Mouse (Mus musculus) embryonic stem cell, embryonic (primary cell): ENCODE measurements around the gene Thap7.

ENCODE experiments used
- CTCF ChIA-PET, 4 experiments: fragments of 300-600 bp in 2 of 4; fragments of 350-600 bp in 2 of 4; sonication (Branson Sonifier 250); formaldehyde crosslinking; loops; one replicate each; lab custom pipeline; 2022; ENCODE audit warnings: inconsistent platforms in 2 of 4; lab: Charles Lee
- POLR2A ChIA-PET, 4 experiments: fragments of 300-600 bp in 2 of 4; fragments of 350-600 bp in 2 of 4; sonication (Branson Sonifier 250); formaldehyde crosslinking; loops; one replicate each; lab custom pipeline; 2022; ENCODE audit warnings: antibody characterized with exemption in 4 of 4, inconsistent platforms in 1 of 4; lab: Charles Lee

Thap7 gene

GRCm38 (mm10) chr16:17530640-17531288 is at the start of gene Thap7:
Gene Thap7, minus strand, starts transcription at chr16:17531136.
- ChIA-PET CTCF (interaction anchor here in 3 of 4 experiments (0.8 to 1.4 kb wide), 4 partner anchors 27 to 321 kb away, joined by 3 to 4 read pairs (median 3); no protein-coding TSS in a partner anchor), POLR2A (interaction anchor here (0.6 to 3.5 kb wide), 53 partner anchors 9 to 361 kb away, joined by 3 to 37 read pairs (median 4); partner anchors contain the start of genes Lrrc74b (in 3 of the 4), Lztr1 (in 2 of the 4), P2rx6 (in 2 of the 4) and Smpd4 (in 2 of the 4))

DNA sequence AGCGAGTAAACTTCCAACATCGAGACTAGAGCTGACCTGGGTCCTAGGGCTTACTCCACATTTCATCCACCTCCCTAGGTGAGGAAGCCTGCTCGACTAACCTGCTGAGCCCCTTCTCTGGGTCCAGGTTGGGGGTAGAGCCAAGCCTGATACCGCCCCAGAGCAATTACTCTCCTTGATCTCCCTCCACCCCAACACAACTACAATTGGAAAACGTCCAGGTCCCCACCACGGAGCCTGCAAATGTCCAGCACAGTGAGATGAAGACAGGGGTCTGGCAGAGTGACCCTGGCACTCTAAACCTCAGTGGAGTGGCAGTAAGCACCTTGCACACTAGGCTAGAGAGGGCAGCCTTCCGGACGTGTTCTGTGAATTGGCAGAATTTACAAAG is 45.9 kb upstream of the Thap7 start:
- POLR2A ChIA-PET: interaction anchor here in 3 of 4 experiments (0.8 to 2.3 kb wide), 17 partner anchors 9 to 357 kb away, joined by 3 to 19 read pairs (median 3); partner anchors contain the start of genes Lrrc74b (in 2 of the 3), P2rx6 (in 2 of the 3), Ccdc74a (in 1 of the 3) and Lztr1 (in 1 of the 3)
- CTCF ChIA-PET: interaction anchor here in 3 of 4 experiments (0.6 to 2.3 kb wide), 7 partner anchors 9 to 103 kb away, joined by 3 to 13 read pairs (median 4); no protein-coding TSS in a partner anchor

DNA sequence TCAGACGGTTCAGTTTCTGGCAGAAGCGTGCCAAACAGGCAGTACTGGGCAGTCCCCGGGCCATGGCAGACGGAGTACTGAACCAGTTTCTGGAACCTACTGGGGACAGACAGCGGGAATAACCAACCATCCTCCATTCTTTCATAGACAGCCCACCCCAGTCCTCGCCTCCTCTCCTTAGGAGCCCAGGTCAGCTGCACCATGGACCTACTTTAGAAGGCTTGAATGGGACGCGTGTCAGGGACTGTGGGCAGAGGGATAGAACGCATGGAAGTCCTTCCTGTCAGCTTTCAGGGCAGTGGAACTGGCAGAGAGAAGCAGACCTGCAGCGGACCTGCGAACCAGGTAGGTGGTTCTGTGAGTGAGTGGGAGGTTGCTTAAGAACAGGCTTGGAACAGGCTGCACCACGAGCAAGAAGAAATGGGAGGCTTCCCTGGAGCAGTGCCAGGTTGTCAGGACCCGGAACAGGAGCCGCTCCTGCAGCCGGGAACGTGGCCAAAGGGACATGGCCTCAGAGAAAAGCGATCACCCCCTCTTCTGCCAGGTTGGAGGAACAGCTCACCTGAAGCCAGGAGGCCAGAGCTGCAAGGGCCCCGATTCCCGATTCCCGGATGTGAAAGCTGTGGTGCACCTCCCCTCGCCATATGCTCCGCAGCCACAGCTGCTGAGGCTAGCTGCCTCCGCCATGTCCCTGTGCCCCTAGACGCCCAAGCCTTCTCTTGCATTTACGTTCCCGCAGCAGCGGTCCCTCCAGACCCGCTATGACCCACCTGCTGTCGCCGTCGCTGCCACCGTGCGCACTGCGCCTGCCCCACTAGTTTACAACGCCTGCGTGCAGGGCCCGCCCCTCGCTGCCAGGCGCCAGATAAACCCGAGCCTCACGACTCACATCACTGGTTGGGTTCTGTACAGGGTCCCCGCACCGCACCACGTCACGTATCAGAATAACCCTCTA is 45.2 kb upstream of the Thap7 start:
- ChIA-PET CTCF (interaction anchor here (0.5 to 2.3 kb wide), 9 partner anchors 9 to 102 kb away, joined by 3 to 13 read pairs (median 3); no protein-coding TSS in a partner anchor), POLR2A (interaction anchor here (0.6 to 2.3 kb wide), 17 partner anchors 9 to 357 kb away, joined by 3 to 19 read pairs (median 3); partner anchors contain the start of genes Lrrc74b (in 2 of the 4), P2rx6 (in 2 of the 4), Ccdc74a (in 1 of the 4) and Lztr1 (in 1 of the 4))

DNA sequence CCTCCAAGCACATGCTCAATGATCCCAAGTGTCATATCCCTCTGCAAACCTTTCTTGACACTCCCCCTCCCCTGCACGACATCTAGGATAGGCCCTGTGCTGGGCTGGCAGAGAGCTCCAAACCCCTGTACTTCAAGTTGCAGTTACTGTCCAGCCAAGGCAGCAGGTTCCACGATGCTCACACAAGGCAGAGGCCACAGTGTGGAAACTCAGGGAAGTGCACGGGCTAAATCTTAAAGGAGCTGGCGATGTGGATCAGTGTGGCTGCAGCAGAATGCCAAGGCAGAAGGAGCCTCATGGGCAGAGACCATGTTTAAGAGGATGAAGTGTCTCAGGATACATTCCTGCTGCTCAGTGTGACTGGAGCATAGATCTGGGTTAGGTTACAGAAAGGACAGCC is 35.2 kb upstream of the Thap7 start:
- POLR2A ChIA-PET: interaction anchor here in 3 of 4 experiments (1.2 to 1.5 kb wide), 5 partner anchors 8 to 36 kb away, joined by 3 to 4 read pairs (median 3); no protein-coding TSS in a partner anchor

GRCm38 (mm10) chr16:17564771-17565170 is 33.8 kb upstream of the Thap7 start:
- POLR2A ChIA-PET: interaction anchor here in 3 of 4 experiments (0.7 to 1.6 kb wide), 5 partner anchors 10 to 682 kb away, joined by 3 to 11 read pairs (median 5); no protein-coding TSS in a partner anchor
- CTCF ChIA-PET: interaction anchor here in 2 of 4 experiments (1.0 to 1.6 kb wide), 4 partner anchors 10 to 16 kb away, joined by 3 to 4 read pairs (median 4); no protein-coding TSS in a partner anchor

More for the DNA sequence above, 35.2 kb upstream of the Thap7 start:
- CTCF ChIA-PET: interaction anchor here in 3 of 4 experiments (0.9 to 1.6 kb wide), 3 partner anchors 8 to 12 kb away, joined by 3 to 4 read pairs (median 3); no protein-coding TSS in a partner anchor

DNA sequence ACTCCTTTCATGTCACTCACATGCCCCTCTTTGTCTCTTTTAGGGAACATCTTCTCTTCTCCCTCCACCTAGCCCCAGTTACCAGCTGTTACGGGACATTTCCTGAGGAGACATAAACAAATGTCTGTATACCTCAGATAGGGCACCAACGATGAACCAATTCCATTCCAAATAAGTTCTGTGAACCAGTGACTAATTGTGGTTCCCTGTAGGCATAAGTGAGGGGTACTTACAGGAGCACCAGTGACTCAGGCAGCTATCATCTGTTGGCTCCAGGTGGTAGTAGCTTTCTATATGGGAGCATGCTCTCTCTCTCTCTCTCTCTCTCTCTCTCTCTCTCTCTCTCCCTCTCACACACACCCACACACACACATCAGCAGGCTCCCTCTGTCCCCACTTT is 33.3 kb upstream of the Thap7 start:
- CTCF ChIA-PET: interaction anchor here (0.6 to 1.4 kb wide), 6 partner anchors 10 to 124 kb away, joined by 3 to 4 read pairs (median 4); no protein-coding TSS in a partner anchor
- POLR2A ChIA-PET: interaction anchor here (0.7 to 1.6 kb wide), 9 partner anchors 9 to 683 kb away, joined by 3 to 11 read pairs (median 4); no protein-coding TSS in a partner anchor

DNA sequence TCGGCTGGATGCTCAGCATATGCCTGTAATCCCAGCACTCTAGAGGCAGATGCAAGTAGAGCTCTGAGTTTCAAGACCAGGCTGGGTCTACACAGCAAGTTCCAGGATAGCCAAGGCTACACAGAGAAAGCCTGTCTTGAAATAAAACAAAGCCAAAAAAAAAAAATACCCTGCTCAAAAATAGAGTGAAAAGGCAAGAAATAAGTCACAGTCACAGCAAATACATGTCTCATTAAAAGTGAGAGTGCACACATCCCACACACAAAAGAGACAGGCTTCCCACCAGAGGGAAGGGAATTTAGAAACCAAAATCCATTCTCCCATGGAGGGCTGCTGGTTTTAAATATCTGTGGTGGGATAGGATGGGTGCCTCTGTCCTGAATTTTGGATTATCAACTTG is 32.6 kb upstream of the Thap7 start:
- POLR2A ChIA-PET: interaction anchor here (0.7 to 1.7 kb wide), 8 partner anchors 9 to 348 kb away, joined by 3 to 11 read pairs (median 4); partner anchors contain the start of gene Smpd4 (in 1 of the 4)
- CTCF ChIA-PET: interaction anchor here (0.6 to 2.2 kb wide), 10 partner anchors 9 to 239 kb away, joined by 3 to 7 read pairs (median 4); no protein-coding TSS in a partner anchor

GRCm38 (mm10) chr16:17561751-17562208 is 30.8 kb upstream of the Thap7 start, which contains the start of gene P2rx6:
Gene P2rx6, plus strand, starts transcription at chr16:17561885.
- ChIA-PET CTCF (interaction anchor here in 3 of 4 experiments (0.5 to 2.5 kb wide), 12 partner anchors 8 to 243 kb away, joined by 3 to 14 read pairs (median 4); partner anchors contain the start of genes Slc7a4 (in 2 of the 3), Crkl (in 1 of the 3) and Smpd4 (in 1 of the 3)), POLR2A (interaction anchor here in 3 of 4 experiments (0.6 to 2.4 kb wide), 41 partner anchors 8 to 579 kb away, joined by 3 to 19 read pairs (median 4); partner anchors contain the start of genes Crkl (in 2 of the 3), Smpd4 (in 2 of the 3), Thap7 (in 2 of the 3) and Lztr1 (in 1 of the 3))

- ChIA-PET POLR2A (interaction anchor here in 3 of 4 experiments (0.6 to 2.4 kb wide), 42 partner anchors 8 to 413 kb away, joined by 3 to 19 read pairs (median 4); partner anchors contain the start of genes Thap7 (in 3 of the 3), Crkl (in 2 of the 3), Lztr1 (in 1 of the 3) and Smpd4 (in 1 of the 3)), CTCF (interaction anchor here (0.5 to 2.5 kb wide), 15 partner anchors 7 to 354 kb away, joined by 3 to 14 read pairs (median 3); partner anchors contain the start of genes Slc7a4 (in 2 of the 4), Crkl (in 1 of the 4), Gsc2 (in 1 of the 4) and Smpd4 (in 1 of the 4))
These were observed 30.3 kb upstream of the Thap7 start, which contains the start of gene Lrrc74b for GRCm38 (mm10) chr16:17561128-17561750. Gene Lrrc74b, minus strand, starts transcription at chr16:17561247.

GRCm38 (mm10) chr16:17559396-17560027 is 28.6 kb upstream of the Thap7 start:
- ChIA-PET POLR2A (interaction anchor here (0.7 to 2.3 kb wide), 13 partner anchors 12 to 296 kb away, joined by 3 to 9 read pairs (median 4); partner anchors contain the start of genes Slc7a4 (in 2 of the 4) and Thap7 (in 2 of the 4)), CTCF (interaction anchor here (0.6 to 2.6 kb wide), 12 partner anchors 17 to 177 kb away, joined by 3 to 20 read pairs (median 6); partner anchors contain the start of genes Lztr1 (in 1 of the 4) and Slc7a4 (in 1 of the 4))

GRCm38 (mm10) chr16:17558811-17559210 is 27.9 kb upstream of the Thap7 start:
- ChIA-PET CTCF (interaction anchor here (0.6 to 2.6 kb wide), 37 partner anchors 9 to 290 kb away, joined by 3 to 20 read pairs (median 5); partner anchors contain the start of genes Smpd4 (in 2 of the 4), Aifm3 (in 1 of the 4), Lztr1 (in 1 of the 4) and Pi4ka (in 1 of the 4)), POLR2A (interaction anchor here (0.7 to 2.3 kb wide), 22 partner anchors 12 to 297 kb away, joined by 3 to 12 read pairs (median 4); partner anchors contain the start of genes Slc7a4 (in 3 of the 4), Thap7 (in 2 of the 4) and Smpd4 (in 1 of the 4))

DNA sequence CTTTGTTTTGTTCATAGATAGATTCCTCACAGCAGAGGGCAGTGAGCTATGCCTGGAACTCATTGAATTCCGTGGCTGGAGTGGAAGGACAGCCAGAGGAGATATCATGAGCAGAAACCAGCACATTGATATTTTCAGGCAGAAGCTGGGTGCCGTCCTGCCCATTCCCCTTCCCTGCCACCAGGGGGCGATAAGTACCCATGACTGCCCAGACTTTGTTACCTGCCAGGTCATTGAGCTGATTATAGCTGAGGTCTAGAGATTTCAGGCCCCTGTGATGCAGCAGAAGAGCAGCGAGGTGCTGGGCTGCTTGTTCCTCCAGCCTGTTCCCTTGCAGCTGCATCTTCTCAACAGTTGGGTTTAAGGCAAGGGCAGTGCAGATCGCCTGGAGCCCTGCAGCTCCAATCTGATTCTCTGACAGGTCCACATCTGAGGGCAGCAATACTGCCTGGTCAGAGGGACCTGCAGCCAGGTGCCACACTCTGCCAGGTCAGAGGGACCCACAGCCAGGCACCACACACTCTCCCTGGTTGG is 27.1 kb upstream of the Thap7 start:
- POLR2A ChIA-PET: interaction anchor here (0.7 to 2.3 kb wide), 22 partner anchors 9 to 537 kb away, joined by 3 to 12 read pairs (median 5); partner anchors contain the start of genes Slc7a4 (in 2 of the 4), Thap7 (in 2 of the 4) and Smpd4 (in 1 of the 4)
- CTCF ChIA-PET: interaction anchor here (0.5 to 2.6 kb wide), 94 partner anchors 8 to 714 kb away, joined by 3 to 20 read pairs (median 4); partner anchors contain the start of genes Slc7a4 (in 3 of the 4), Crkl (in 2 of the 4), Lztr1 (in 2 of the 4) and Smpd4 (in 2 of the 4)

DNA sequence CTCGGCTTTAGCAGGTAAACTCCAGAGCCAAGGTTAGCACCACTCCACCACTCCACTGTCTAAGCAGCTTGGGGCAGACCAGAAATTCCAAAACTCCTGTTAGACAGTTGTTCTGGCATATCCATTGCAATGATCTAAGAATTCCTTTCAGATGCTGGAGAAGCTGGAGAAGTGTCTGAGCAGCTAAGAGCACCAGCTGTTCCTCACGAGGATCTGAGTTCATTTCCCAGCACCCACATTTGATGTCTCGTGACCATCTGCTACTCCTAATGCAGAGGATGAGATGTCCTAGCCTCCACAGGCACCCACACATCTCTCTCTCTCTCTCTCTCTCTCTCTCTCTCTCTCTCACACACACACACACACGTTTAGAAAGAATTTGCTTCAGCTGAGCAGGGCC is 26.0 kb upstream of the Thap7 start:
- POLR2A ChIA-PET: interaction anchor here in 3 of 4 experiments (0.7 to 3.6 kb wide), 6 partner anchors 17 to 336 kb away, joined by 3 to 20 read pairs (median 6); partner anchors contain the start of genes Slc7a4 (in 2 of the 3) and Thap7 (in 1 of the 3)
- CTCF ChIA-PET: interaction anchor here in 3 of 4 experiments (0.6 to 2.4 kb wide), 17 partner anchors 12 to 424 kb away, joined by 3 to 20 read pairs (median 6); partner anchors contain the start of genes Aifm3 (in 1 of the 3) and Sdf2l1 (in 1 of the 3)

DNA sequence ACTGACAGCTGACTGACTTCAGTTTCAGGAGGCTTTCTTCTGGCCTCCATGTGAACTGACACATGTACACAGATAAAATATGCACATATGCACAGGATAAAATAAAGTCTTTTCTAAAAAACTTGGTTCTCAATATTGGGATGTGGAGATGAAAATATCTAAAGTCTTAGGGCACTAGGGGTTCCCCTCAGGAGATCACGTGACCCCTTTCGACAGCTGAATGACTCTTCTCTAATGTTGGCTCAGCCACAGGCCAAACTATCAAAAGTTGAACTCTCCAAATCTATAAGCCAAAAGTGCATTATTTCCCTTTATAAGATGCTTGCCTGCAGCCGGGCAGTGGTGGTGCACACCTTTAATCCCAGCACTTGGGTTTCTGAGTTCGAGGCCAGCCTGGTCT is 25.2 kb upstream of the Thap7 start:
- ChIA-PET CTCF (interaction anchor here in 2 of 4 experiments (1.1 to 2.9 kb wide), 3 partner anchors 28 to 67 kb away, joined by 3 to 13 read pairs (median 11); partner anchors contain the start of gene Aifm3 (in 1 of the 2)), POLR2A (interaction anchor here in 2 of 4 experiments (2.9 to 3.6 kb wide), 2 partner anchors 8 to 26 kb away, joined by 11 to 20 read pairs; partner anchors contain the start of gene Thap7 (in 1 of the 2))
